Mouse (Mus musculus): ENCODE data around the gene Pdzrn4. TPM values are rescaled to one million over a fixed set of nuclear protein-coding genes. Genes with fewer than 3 reads are reported as not detected.

Pdzrn4 gene
- total RNA-seq, 2 experiments from 2014 or later = 2.4 to 3.4 TPM

GRCm38 (mm10) chr15:92577476-92577875 lies 180.8 kb downstream of the Pdzrn4 start:
- intact Hi-C loops (cut with DNase I) = no loop called here
- no peak for DNase-seq (ENCODE audit: low spot score)

- no peak for DNase-seq (ENCODE audit: low spot score)
- intact Hi-C loops (cut with DNase I) = no loop called here
Observed at GRCm38 (mm10) chr15:92580217-92580616, 183.5 kb downstream of the Pdzrn4 start.

- intact Hi-C loops (cut with DNase I) = no loop called here
- no peak for DNase-seq (ENCODE audit: low spot score)
Observed at GRCm38 (mm10) chr15:92580742-92581383, 184.2 kb downstream of the Pdzrn4 start.

GRCm38 (mm10) chr15:92584357-92585138 lies 187.9 kb downstream of the Pdzrn4 start:
- intact Hi-C loops (cut with DNase I) = no loop called here
- no peak for DNase-seq (ENCODE audit: low spot score)

GRCm38 (mm10) chr15:92587431-92587830 lies 190.8 kb downstream of the Pdzrn4 start:
- DNase-seq (ENCODE audit: low spot score) = no peak
- intact Hi-C loops (cut with DNase I) = no loop called here

GRCm38 (mm10) chr15:92594721-92595120 lies 198.0 kb downstream of the Pdzrn4 start:
- DNase-seq (ENCODE audit: low spot score) = no peak
- intact Hi-C loops (cut with DNase I) = loop anchor here (10.0 kb wide), 1 partner anchor 620 kb away; no protein-coding TSS in a partner anchor

GRCm38 (mm10) chr15:92597011-92597780 lies 200.5 kb downstream of the Pdzrn4 start:
- intact Hi-C loops (cut with DNase I) = loop anchor here (10.0 kb wide), 1 partner anchor 618 kb away; no protein-coding TSS in a partner anchor
- DNase-seq (ENCODE audit: low spot score) = no peak

GRCm38 (mm10) chr15:92598380-92599295 lies 202.0 kb downstream of the Pdzrn4 start:
- DNase-seq (ENCODE audit: low spot score) = no peak
- intact Hi-C loops (cut with DNase I) = loop anchor here (10.0 kb wide), 1 partner anchor 616 kb away; no protein-coding TSS in a partner anchor

GRCm38 (mm10) chr15:92599381-92599780 lies 202.7 kb downstream of the Pdzrn4 start:
- no peak for DNase-seq (ENCODE audit: low spot score)
- intact Hi-C loops (cut with DNase I) = loop anchor here (10.0 kb wide), 1 partner anchor 615 kb away; no protein-coding TSS in a partner anchor

GRCm38 (mm10) chr15:92610866-92611265 lies 214.2 kb downstream of the Pdzrn4 start:
- intact Hi-C loops (cut with DNase I) = no loop called here
- no peak for DNase-seq (ENCODE audit: low spot score)

- intact Hi-C loops (cut with DNase I) = no loop called here
- no peak for DNase-seq (ENCODE audit: low spot score)
Observed at GRCm38 (mm10) chr15:92612386-92612785, 215.7 kb downstream of the Pdzrn4 start.

- intact Hi-C loops (cut with DNase I) = no loop called here
- DNase-seq (ENCODE audit: low spot score) = no peak
Observed at GRCm38 (mm10) chr15:92613228-92613627, 216.5 kb downstream of the Pdzrn4 start.

- intact Hi-C loops (cut with DNase I) = no loop called here
Observed at GRCm38 (mm10) chr15:92621731-92622234, 225.1 kb downstream of the Pdzrn4 start.

GRCm38 (mm10) chr15:92622323-92622722 lies 225.6 kb downstream of the Pdzrn4 start:
- intact Hi-C loops (cut with DNase I) = no loop called here
- no peak for DNase-seq (ENCODE audit: low spot score)

More at GRCm38 (mm10) chr15:92621731-92622234, 225.1 kb downstream of the Pdzrn4 start:
- DNase-seq (ENCODE audit: low spot score) = no peak

GRCm38 (mm10) chr15:92629172-92629571 lies 232.5 kb downstream of the Pdzrn4 start:
- DNase-seq (ENCODE audit: low spot score) = no peak
- intact Hi-C loops (cut with DNase I) = no loop called here

- DNase-seq (ENCODE audit: low spot score) = no peak
- intact Hi-C loops (cut with DNase I) = no loop called here
Observed at GRCm38 (mm10) chr15:92634044-92634610, 237.4 kb downstream of the Pdzrn4 start.

- intact Hi-C loops (cut with DNase I) = no loop called here
- DNase-seq (ENCODE audit: low spot score) = peak; percentile 4
Observed at GRCm38 (mm10) chr15:92640212-92641082, 243.8 kb downstream of the Pdzrn4 start.
